Mouse (Mus musculus) stomach, postnatal 0 days (tissue): ENCODE results near the gene Lyg1. TPM values are rescaled to one million over a fixed set of nuclear protein-coding genes. Genes with fewer than 3 reads are reported as not detected.

ENCODE experiments used
- ATAC-seq: fragments of 200-750 bp; cut with Nextera tagmentation; 2 replicates; pipeline ENCODE4 v1.8.0; 2017; ENCODE audit not compliant: low FRiP score, low TSS enrichment
- DNase-seq: peaks from one replicate; pipeline ENCODE4 v3.0.0-alpha.2; 2016; ENCODE audit warnings: low spot score
- H3K27ac ChIP-seq: fragments of 300-500 bp; sonication (generic); replicated peaks from 2 replicates; pipeline ENCODE4 v1.5.1; 2014; ENCODE audit warnings: mild to moderate bottlenecking, control low read depth
- H3K27me3 ChIP-seq: fragments of 300-500 bp; sonication (generic); 2 replicates; pipeline ENCODE4 v1.6.1; 2014; ENCODE audit warnings: low read length; ENCODE audit not compliant: control insufficient read depth, insufficient read depth
- H3K36me3 ChIP-seq: fragments of 300-500 bp; sonication (generic); 2 replicates; pipeline ENCODE4 v1.6.1; 2014; ENCODE audit warnings: low read length, mixed read lengths; ENCODE audit not compliant: control insufficient read depth, insufficient read depth
- H3K4me1 ChIP-seq: fragments of 300-500 bp; sonication (generic); replicated peaks from 2 replicates; pipeline ENCODE4 v1.6.1; 2014; ENCODE audit warnings: antibody characterized with exemption; ENCODE audit not compliant: control insufficient read depth, insufficient read depth
- H3K4me2 ChIP-seq: fragments of 300-500 bp; sonication (generic); replicated peaks from 2 replicates; pipeline ENCODE4 v1.6.1; 2014; ENCODE audit warnings: low read depth, mild to moderate bottlenecking, control low read depth, moderate library complexity
- H3K4me3 ChIP-seq: fragments of 300-500 bp; sonication (generic); 2 replicates; pipeline ENCODE4 v1.5.1; 2014; ENCODE audit warnings: low read depth, low read length, control low read depth
- H3K9ac ChIP-seq: fragments of 300-500 bp; sonication (generic); 2 replicates; pipeline ENCODE4 v1.6.1; 2014; ENCODE audit warnings: mild to moderate bottlenecking, low read length, control low read depth, mixed read lengths
- H3K9me3 ChIP-seq: fragments of 300-500 bp; sonication (generic); 2 replicates; pipeline ENCODE4 v1.6.1; 2016; ENCODE audit warnings: low read length; ENCODE audit not compliant: control insufficient read depth
- CTCF ChIP-seq: IDR thresholded peaks from 2 replicates; pipeline ENCODE4 v1.5.1; 2016; ENCODE audit warnings: antibody characterized with exemption, low read depth, mild to moderate bottlenecking, moderate library complexity
- EP300 ChIP-seq: optimal IDR thresholded peaks from 2 replicates; pipeline ENCODE3; 2016; ENCODE audit warnings: antibody characterized with exemption
- WGBS: fragments of 180-500 bp; shearing (Covaris S2); extraction: QIAGEN DNeasy Blood & Tissue Kit; methylation state at CpG from one replicate; pipeline ENCODE4 v1.1.7; 2014; 5-methylcytosine and 5-hydroxymethylcytosine counted together
- polyA plus RNA-seq: library from polyadenylated mRNA; unstranded; fragments of >200 nt; fragmentation: Nextera tagmentation; extraction: Ambion mirVana; gene quantifications from 2 replicates; pipeline ENCODE4 v1.2.1, GENCODE M21; 2015

Gene Lyg1
- polyA plus RNA-seq, 1 experiment from 2014 or later, result 319 TPM

DNA sequence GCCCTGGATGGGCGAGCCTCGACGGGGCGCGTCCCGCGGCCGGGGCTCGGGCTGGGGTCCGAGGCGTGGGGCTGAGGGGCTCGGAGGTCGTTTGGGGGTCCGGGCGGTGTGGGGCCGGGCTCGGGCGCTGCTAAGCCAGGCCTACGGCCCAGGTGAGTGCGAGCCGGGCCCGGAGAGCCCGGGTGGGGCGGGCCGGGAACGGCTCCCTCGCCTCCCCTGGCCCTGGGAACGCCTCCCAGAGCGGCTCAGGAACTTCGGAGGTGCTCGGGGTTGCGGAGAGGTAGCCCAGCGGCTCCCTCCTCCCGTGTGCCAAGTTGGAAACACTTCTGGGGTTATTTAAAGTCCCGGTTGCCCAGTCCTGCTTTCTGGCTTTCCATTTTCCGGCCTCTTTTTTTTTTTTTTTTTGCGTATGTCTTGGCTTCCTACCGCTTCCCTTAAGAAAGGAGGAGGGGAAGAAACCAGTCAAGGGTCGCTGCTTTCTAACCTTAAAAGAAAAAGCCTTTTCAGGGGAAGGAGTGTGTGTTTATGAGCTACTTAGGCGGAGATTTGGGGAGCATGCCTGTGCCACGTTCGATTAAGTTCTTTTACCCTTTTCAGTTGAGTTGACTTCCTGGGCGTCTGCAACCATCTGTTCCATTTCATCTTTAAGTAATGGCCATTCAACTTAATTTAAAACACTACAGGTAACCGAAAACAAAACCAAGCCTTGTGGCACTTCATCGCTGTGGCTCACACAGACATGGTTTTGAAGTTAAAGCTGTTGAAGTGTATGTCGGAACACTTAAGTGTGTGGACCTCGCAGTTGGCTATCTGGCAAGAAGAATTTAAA is 41.0 kb upstream of the Lyg1 start:
- H3K9me3 ChIP-seq, result no peaks in the 10 kb centered on the region
- H3K27ac ChIP-seq, result peak overlapping the region; percentile 93
- DNase-seq, result peak; percentile 72
- no peaks in the 10 kb centered on the region for H3K27me3 ChIP-seq
- peak overlapping the region; percentile 91 for H3K4me3 ChIP-seq
- H3K9ac ChIP-seq, result peak overlapping the region; percentile 94
- peak; percentile 51 for ATAC-seq
- H3K4me2 ChIP-seq, result peak overlapping the region; percentile 73
- H3K36me3 ChIP-seq, result peaks cover 12% of the 10 kb centered on the region; the same call in 1 of the 2 replicates
- no peak for TF ChIP-seq CTCF
- no peak for TF ChIP-seq EP300
- H3K4me1 ChIP-seq, result no peaks in the 10 kb centered on the region; the same call in 1 of the 2 replicates
- 2% methylated on average over 43 of the region's 47 CpGs for WGBS

DNA sequence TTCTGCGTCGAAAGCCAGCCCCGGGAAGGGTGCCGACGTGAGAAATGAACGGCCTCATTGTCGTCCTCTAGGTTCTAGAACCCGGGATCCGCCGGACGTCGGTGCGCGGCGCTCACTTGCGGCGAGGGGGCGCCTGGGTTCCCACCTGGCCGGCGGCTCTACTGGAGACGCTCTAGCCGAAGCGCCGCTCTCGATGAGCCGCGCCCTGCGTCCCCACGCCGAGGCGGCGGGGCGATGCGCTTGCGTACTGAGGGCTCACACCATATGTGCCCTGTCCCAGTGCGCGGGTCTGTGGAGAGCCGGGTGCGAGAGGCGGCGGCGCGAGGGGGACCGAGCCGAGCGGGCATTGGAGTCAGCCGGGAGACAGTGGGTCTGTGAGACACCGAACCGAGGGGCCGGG is 40.3 kb upstream of the Lyg1 start, which contains the start of the genes Txndc9 and Eif5b:
Gene Txndc9 (minus strand): TSS at position 27 of the 400 bp plus-strand sequence.
Gene Eif5b (plus strand): TSS at position 144 of the 400 bp plus-strand sequence.
- TF ChIP-seq CTCF (peak; percentile 73), EP300 (no peak)
- Histone ChIP-seq H3K4me2 (peak within 1 kb of the TSS; percentile 73), H3K4me1 (no peaks in the 10 kb centered on the region; the same call in 1 of the 2 replicates), H3K27me3 (no peaks in the 10 kb centered on the region), H3K27ac (peak within 1 kb of the TSS; percentile 93), H3K9ac (peak within 1 kb of the TSS; percentile 94), H3K4me3 (peak within 1 kb of the TSS; percentile 91), H3K9me3 (no peaks in the 10 kb centered on the region), H3K36me3 (peaks cover 14% of the 10 kb centered on the region; the same call in 1 of the 2 replicates)
- under 1% methylated on average over 49 of the region's 50 CpGs for WGBS
- DNase-seq, result peak; percentile 95
- peak; percentile 93 for ATAC-seq

DNA sequence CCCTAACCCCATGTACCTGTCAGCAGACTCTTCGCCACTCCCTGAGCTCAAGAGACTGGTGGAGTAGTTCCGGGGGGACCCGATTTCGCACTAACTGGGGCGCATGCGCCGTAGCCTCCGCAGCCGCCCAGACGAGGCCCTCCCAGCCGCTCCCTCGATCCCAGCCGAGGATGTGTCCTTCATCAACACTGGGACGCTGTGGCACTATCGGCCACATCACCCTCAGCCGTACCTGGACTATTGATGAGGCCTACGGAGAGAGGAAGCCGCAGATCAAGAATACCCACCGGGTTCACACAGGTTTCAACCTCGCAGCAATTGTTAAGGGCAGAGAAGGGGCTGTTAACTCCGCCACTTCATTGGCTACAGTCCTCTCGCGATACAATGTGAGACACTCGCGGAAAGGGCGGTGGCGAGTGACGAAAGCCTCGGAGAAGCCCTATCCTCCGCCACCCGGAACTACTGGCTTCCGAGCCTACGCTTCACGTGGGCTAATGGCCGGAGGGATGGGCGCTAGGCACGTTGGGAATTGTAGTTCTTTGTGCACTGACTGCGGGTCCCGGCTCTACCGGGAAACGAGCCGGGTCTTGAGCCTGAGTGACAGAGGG is 39.4 kb upstream of the Lyg1 start:
- Histone ChIP-seq H3K4me3 (peak overlapping the region; percentile 91), H3K27me3 (no peaks in the 10 kb centered on the region), H3K36me3 (peaks cover 19% of the 10 kb centered on the region; the same call in 1 of the 2 replicates), H3K9ac (peak overlapping the region; percentile 94), H3K27ac (peak overlapping the region; percentile 93), H3K4me2 (peak overlapping the region; percentile 73), H3K9me3 (no peaks in the 10 kb centered on the region), H3K4me1 (no peaks in the 10 kb centered on the region; the same call in 1 of the 2 replicates)
- TF ChIP-seq CTCF, result no peak
- TF ChIP-seq EP300, result peak; percentile 93
- DNase-seq (peak; percentile 98), ATAC-seq (peak; percentile 97)
- under 1% methylated on average over 42 of the region's 42 CpGs for WGBS

DNA sequence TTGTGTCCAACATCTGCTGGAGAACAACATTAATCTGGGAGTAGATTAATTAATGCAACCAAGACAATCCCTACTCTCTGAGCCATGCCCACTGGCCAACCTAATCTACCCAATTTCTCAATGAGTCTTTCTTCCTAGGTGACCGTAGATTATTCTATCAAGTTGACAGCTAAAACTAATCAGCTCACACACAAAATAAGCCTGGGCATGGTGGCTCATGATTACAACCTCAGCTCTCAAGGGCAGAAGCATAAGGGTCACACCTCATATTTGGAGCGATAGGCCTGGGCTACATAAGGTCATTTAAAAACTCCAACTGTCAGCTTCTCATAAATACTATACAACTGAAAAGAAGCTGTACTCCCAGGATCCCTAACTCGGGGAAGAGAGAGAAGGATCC is 38.7 kb upstream of the Lyg1 start:
- WGBS, result 38% methylated on average over 3 of the region's 3 CpGs
- no peak overlapping the region; the same call in 1 of the 2 replicates for H3K27ac ChIP-seq
- no peak for DNase-seq

DNA sequence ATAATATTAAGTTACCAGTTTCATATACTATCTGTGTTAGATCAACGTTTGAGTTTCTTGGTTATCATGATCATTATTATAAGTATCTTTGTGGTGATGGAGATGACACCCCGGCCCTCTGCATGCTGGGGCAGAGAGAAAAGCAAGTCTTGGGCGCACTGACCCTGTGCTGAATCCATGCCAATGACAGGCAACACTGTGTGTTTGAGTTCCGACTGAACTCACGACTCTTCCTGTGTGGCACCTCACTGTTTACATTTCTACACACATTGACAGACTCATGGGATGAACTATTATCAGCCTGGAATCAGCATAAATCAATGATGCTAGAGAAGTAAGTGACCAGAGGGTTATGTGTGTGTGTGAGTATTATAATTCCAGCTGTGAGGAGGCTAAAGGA is 30.3 kb upstream of the Lyg1 start:
- no peak for ATAC-seq
- H3K36me3 ChIP-seq, result peaks cover 33% of the 10 kb centered on the region
- no peak for DNase-seq
- no peak overlapping the region for H3K27ac ChIP-seq
- H3K9me3 ChIP-seq, result no peaks in the 10 kb centered on the region
- H3K4me2 ChIP-seq, result no peak overlapping the region
- no peak for TF ChIP-seq EP300
- TF ChIP-seq CTCF, result no peak
- no peaks in the 10 kb centered on the region for H3K27me3 ChIP-seq
- 74% methylated on average over 5 of the region's 5 CpGs for WGBS
- H3K9ac ChIP-seq, result no peak overlapping the region
- no peaks in the 10 kb centered on the region for H3K4me1 ChIP-seq
- H3K4me3 ChIP-seq, result no peak overlapping the region

More for the DNA sequence above, 38.7 kb upstream of the Lyg1 start:
- Histone ChIP-seq H3K4me3 (peak overlapping the region; percentile 91), H3K27me3 (no peaks in the 10 kb centered on the region), H3K9ac (peak overlapping the region; percentile 83), H3K4me1 (no peaks in the 10 kb centered on the region; the same call in 1 of the 2 replicates), H3K36me3 (peaks cover 21% of the 10 kb centered on the region; the same call in 1 of the 2 replicates), H3K9me3 (no peaks in the 10 kb centered on the region), H3K4me2 (peak overlapping the region; percentile 73)
- ATAC-seq, result no peak
- TF ChIP-seq EP300 (no peak), CTCF (no peak)
